Mouse (Mus musculus) stomach, postnatal 0 days (tissue): ENCODE measurements around the gene Gstt1. TPM values are rescaled to one million over a fixed set of nuclear protein-coding genes. Genes with fewer than 3 reads are reported as not detected.

ENCODE experiments used
- ATAC-seq: fragments of 200-750 bp; cut with Nextera tagmentation; 2 replicates; pipeline ENCODE4 v1.8.0; 2017; ENCODE audit not compliant: low FRiP score, low TSS enrichment
- DNase-seq: peaks from one replicate; pipeline ENCODE4 v3.0.0-alpha.2; 2016; ENCODE audit warnings: low spot score
- H3K27ac ChIP-seq: fragments of 300-500 bp; sonication (generic); replicated peaks from 2 replicates; pipeline ENCODE4 v1.5.1; 2014; ENCODE audit warnings: mild to moderate bottlenecking, control low read depth
- H3K27me3 ChIP-seq: fragments of 300-500 bp; sonication (generic); 2 replicates; pipeline ENCODE4 v1.6.1; 2014; ENCODE audit warnings: low read length; ENCODE audit not compliant: control insufficient read depth, insufficient read depth
- H3K36me3 ChIP-seq: fragments of 300-500 bp; sonication (generic); 2 replicates; pipeline ENCODE4 v1.6.1; 2014; ENCODE audit warnings: low read length, mixed read lengths; ENCODE audit not compliant: control insufficient read depth, insufficient read depth
- H3K4me1 ChIP-seq: fragments of 300-500 bp; sonication (generic); replicated peaks from 2 replicates; pipeline ENCODE4 v1.6.1; 2014; ENCODE audit warnings: antibody characterized with exemption; ENCODE audit not compliant: control insufficient read depth, insufficient read depth
- H3K4me2 ChIP-seq: fragments of 300-500 bp; sonication (generic); replicated peaks from 2 replicates; pipeline ENCODE4 v1.6.1; 2014; ENCODE audit warnings: low read depth, mild to moderate bottlenecking, control low read depth, moderate library complexity
- H3K4me3 ChIP-seq: fragments of 300-500 bp; sonication (generic); 2 replicates; pipeline ENCODE4 v1.5.1; 2014; ENCODE audit warnings: low read depth, low read length, control low read depth
- H3K9ac ChIP-seq: fragments of 300-500 bp; sonication (generic); 2 replicates; pipeline ENCODE4 v1.6.1; 2014; ENCODE audit warnings: mild to moderate bottlenecking, low read length, control low read depth, mixed read lengths
- H3K9me3 ChIP-seq: fragments of 300-500 bp; sonication (generic); 2 replicates; pipeline ENCODE4 v1.6.1; 2016; ENCODE audit warnings: low read length; ENCODE audit not compliant: control insufficient read depth
- CTCF ChIP-seq: IDR thresholded peaks from 2 replicates; pipeline ENCODE4 v1.5.1; 2016; ENCODE audit warnings: antibody characterized with exemption, low read depth, mild to moderate bottlenecking, moderate library complexity
- EP300 ChIP-seq: optimal IDR thresholded peaks from 2 replicates; pipeline ENCODE3; 2016; ENCODE audit warnings: antibody characterized with exemption
- WGBS: fragments of 180-500 bp; shearing (Covaris S2); extraction: QIAGEN DNeasy Blood & Tissue Kit; methylation state at CpG from one replicate; pipeline ENCODE4 v1.1.7; 2014; 5-methylcytosine and 5-hydroxymethylcytosine counted together
- polyA plus RNA-seq: library from polyadenylated mRNA; unstranded; fragments of >200 nt; fragmentation: Nextera tagmentation; extraction: Ambion mirVana; gene quantifications from 2 replicates; pipeline ENCODE4 v1.2.1, GENCODE M21; 2015

Gstt1 gene
- polyA plus RNA-seq, 1 experiment from 2014 or later, result 16.1 TPM

- no peak overlapping the region for H3K9ac ChIP-seq
- no peak overlapping the region for H3K4me2 ChIP-seq
- no peak overlapping the region for H3K4me3 ChIP-seq
- H3K27me3 ChIP-seq, result no peaks in the 10 kb centered on the region
- no peaks in the 10 kb centered on the region for H3K9me3 ChIP-seq
- peaks cover 33% of the 10 kb centered on the region for H3K36me3 ChIP-seq
- no peaks in the 10 kb centered on the region for H3K4me1 ChIP-seq
- H3K27ac ChIP-seq, result no peak overlapping the region
- 40% methylated on average over 3 of the region's 3 CpGs for WGBS
- ATAC-seq (peak; percentile 84), DNase-seq (peak; percentile 82)
- TF ChIP-seq EP300 (no peak), CTCF (peak; percentile 99)
Measured at GRCm38 (mm10) chr10:75744017-75744416, 54.4 kb downstream of the Gstt1 start.

DNA sequence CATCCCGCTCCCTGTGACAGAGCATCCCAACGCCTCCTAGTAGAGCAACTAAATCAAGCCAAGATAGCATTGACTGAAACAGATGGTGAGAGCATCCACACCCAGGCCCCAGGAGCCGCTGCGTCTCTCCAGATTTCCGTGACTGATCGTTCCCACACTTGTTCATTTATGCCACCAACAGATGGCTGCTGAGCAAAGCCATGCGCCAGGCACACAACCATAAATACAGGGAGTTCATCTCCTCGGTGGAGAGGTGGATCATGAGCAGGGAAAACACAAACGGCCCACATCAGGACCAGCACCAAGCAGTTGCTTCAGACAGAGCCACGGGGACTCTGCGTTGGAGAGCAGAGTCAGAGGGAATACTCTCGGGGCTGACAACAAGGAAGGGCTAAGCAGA is 55.0 kb downstream of the Gstt1 start:
- no peak for ATAC-seq
- Histone ChIP-seq H3K9ac (no peak overlapping the region), H3K4me2 (no peak overlapping the region), H3K27me3 (no peaks in the 10 kb centered on the region), H3K36me3 (peaks cover 31% of the 10 kb centered on the region), H3K4me3 (no peak overlapping the region), H3K4me1 (no peaks in the 10 kb centered on the region), H3K27ac (no peak overlapping the region), H3K9me3 (no peaks in the 10 kb centered on the region)
- TF ChIP-seq EP300 (no peak), CTCF (no peak)
- WGBS, result 94% methylated on average over 12 of the region's 12 CpGs
- no peak for DNase-seq

- no peak overlapping the region for H3K4me2 ChIP-seq
- peaks cover 16% of the 10 kb centered on the region; the same call in 1 of the 2 replicates for H3K36me3 ChIP-seq
- ATAC-seq, result no peak
- no peaks in the 10 kb centered on the region for H3K9me3 ChIP-seq
- DNase-seq, result no peak
- H3K4me1 ChIP-seq, result no peaks in the 10 kb centered on the region
- no peaks in the 10 kb centered on the region for H3K27me3 ChIP-seq
- no peak overlapping the region for H3K9ac ChIP-seq
- H3K4me3 ChIP-seq, result no peak overlapping the region
- WGBS, result 92% methylated on average over 3 of the region's 3 CpGs
- no peak overlapping the region for H3K27ac ChIP-seq
- TF ChIP-seq EP300 (no peak), CTCF (no peak)
Measured at GRCm38 (mm10) chr10:75740866-75741265, 57.5 kb downstream of the Gstt1 start.

Other genes starting within 250 kb of the Gstt1 start
- gene Lrrc75b, start 238.3 kb downstream of the Gstt1 start, polyA plus RNA-seq, result 0.73 and 0.93 TPM in 2 replicates
- gene Ggt1, start 237.0 kb downstream of the Gstt1 start, polyA plus RNA-seq, result 1.9 and 2.1 TPM in 2 replicates
- 2.6 and 2.8 TPM in 2 replicates for gene Ggt5, start 209.2 kb downstream of the Gstt1 start, polyA plus RNA-seq
- gene Susd2, start 154.6 kb downstream of the Gstt1 start, polyA plus RNA-seq, result 12.2 and 14.1 TPM in 2 replicates
- gene Cabin1, start 34.2 kb downstream of the Gstt1 start, polyA plus RNA-seq, result 13.9 and 14.7 TPM in 2 replicates
- gene Ddt, start 25.2 kb downstream of the Gstt1 start, polyA plus RNA-seq, result 64.1 and 68.4 TPM in 2 replicates
- 0.16 and 0.64 TPM in 2 replicates for gene Gm20441, start 17.6 kb downstream of the Gstt1 start, polyA plus RNA-seq
- gene Gstt3, start 17.2 kb downstream of the Gstt1 start, polyA plus RNA-seq, result 72.6 and 77.8 TPM in 2 replicates
- gene Gstt4, start 24.0 kb upstream of the Gstt1 start, polyA plus RNA-seq, result not detected in 2 replicates
- gene Gstt2, start 38.8 kb upstream of the Gstt1 start, polyA plus RNA-seq, result 77.4 and 81.0 TPM in 2 replicates
- gene Mif, start 61.7 kb upstream of the Gstt1 start, polyA plus RNA-seq, result 805 and 984 TPM in 2 replicates
- 23.6 and 32.3 TPM in 2 replicates for gene Derl3, start 94.8 kb upstream of the Gstt1 start, polyA plus RNA-seq
- 81.9 and 82.8 TPM in 2 replicates for gene Smarcb1, start 123.0 kb upstream of the Gstt1 start, polyA plus RNA-seq
- 232 and 235 TPM in 2 replicates for gene Chchd10, start 134.5 kb upstream of the Gstt1 start, polyA plus RNA-seq
- gene Mmp11, start 137.9 kb upstream of the Gstt1 start, polyA plus RNA-seq, result 9.9 and 14.6 TPM in 2 replicates
- gene Gm867, start 142.1 kb upstream of the Gstt1 start, polyA plus RNA-seq, result 0.22 TPM in 1 of 2 replicates, not detected in the other
- 0.16 and 0.22 TPM in 2 replicates for gene Vpreb3, start 144.5 kb upstream of the Gstt1 start, polyA plus RNA-seq
- not detected in 2 replicates for gene Gm5134, start 155.9 kb upstream of the Gstt1 start, polyA plus RNA-seq
- gene Zfp280b, start 234.1 kb upstream of the Gstt1 start, polyA plus RNA-seq, result 5.7 and 6.1 TPM in 2 replicates